Mouse (Mus musculus) ES-Bruce4 (cell line): ENCODE data around the gene Elac2.

Experiments
- CTCF ChIP-seq: IDR thresholded peaks from one replicate; pipeline ENCODE4 v1.8.1; 2011; ENCODE audit warnings: low read depth, low read length
- EP300 ChIP-seq: IDR thresholded peaks from 2 replicates; pipeline ENCODE4 v1.6.1; 2011; ENCODE audit warnings: low read depth, low read length; ENCODE audit not compliant: insufficient read depth
- POLR2A ChIP-seq: IDR thresholded peaks from one replicate; pipeline ENCODE4 v1.8.1; 2011; ENCODE audit warnings: low read length; ENCODE audit not compliant: insufficient read depth

DNA sequence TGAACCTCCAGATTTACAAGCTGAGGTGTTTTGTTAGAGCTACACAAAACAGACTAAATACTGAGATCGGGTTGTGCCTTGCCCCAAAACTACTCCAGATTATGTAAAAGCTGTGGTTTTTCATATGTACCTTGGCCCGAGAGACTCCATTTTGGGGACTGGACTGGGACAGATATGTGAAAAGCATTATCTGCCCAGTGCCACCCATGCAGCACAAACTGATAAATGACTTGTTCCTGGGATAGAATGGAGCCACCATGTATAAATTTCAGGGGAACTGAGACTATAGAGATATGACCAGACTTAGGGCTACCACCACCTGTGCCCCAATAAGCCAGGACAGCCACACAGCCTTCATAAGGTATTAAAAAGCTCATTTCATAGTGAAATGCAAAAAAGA lies 16.2 kb upstream of the Elac2 start:
- TF ChIP-seq CTCF, result no peak
- TF ChIP-seq POLR2A, result no peak
- TF ChIP-seq EP300, result no peak
